Mouse (Mus musculus) embryonic facial prominence, embryonic 11.5 days (tissue): ENCODE measurements at regions not wholly inside any gene's neighbourhood (a gene's known extent, or its start where the extent isn't known, plus 50 kb on each side); places are given as distances from the start of the nearest gene placed in this dataset.

Source experiments
- ATAC-seq: fragments of 200-750 bp; cut with Nextera tagmentation; replicated peaks from 2 replicates; pipeline ENCODE4 v1.8.0; 2017; ENCODE audit warnings: low read depth; ENCODE audit not compliant: insufficient number of reproducible peaks, low FRiP score, low TSS enrichment
- DNase-seq: peaks from one replicate; pipeline ENCODE4 v3.0.0-alpha.2; 2015; ENCODE audit warnings: low spot score
- H3K27ac ChIP-seq: fragments of 300-500 bp; sonication (generic); replicated peaks from 2 replicates; pipeline ENCODE4 v1.5.1; 2014; ENCODE audit warnings: mild to moderate bottlenecking, low read depth, low read length, control low read depth
- H3K27me3 ChIP-seq: fragments of 300-500 bp; sonication (generic); 2 replicates; pipeline ENCODE4 v1.6.1; 2014; ENCODE audit warnings: mild to moderate bottlenecking, low read length, moderate library complexity, mixed read lengths; ENCODE audit not compliant: control insufficient read depth, insufficient read depth
- H3K36me3 ChIP-seq: fragments of 300-500 bp; sonication (generic); replicated peaks from 2 replicates; pipeline ENCODE4 v1.6.1; 2014; ENCODE audit warnings: low read depth, mild to moderate bottlenecking, low read length, moderate library complexity, mixed read lengths; ENCODE audit not compliant: control insufficient read depth, insufficient read depth
- H3K4me1 ChIP-seq: fragments of 300-500 bp; sonication (generic); 2 replicates; pipeline ENCODE4 v1.6.1; 2014; ENCODE audit warnings: low read length, mixed read lengths; ENCODE audit not compliant: control insufficient read depth, insufficient read depth
- H3K4me2 ChIP-seq: fragments of 300-500 bp; sonication (generic); 2 replicates; pipeline ENCODE4 v1.6.1; 2014; ENCODE audit warnings: low read depth, mild to moderate bottlenecking, control low read depth, low read length, moderate library complexity
- H3K4me3 ChIP-seq: fragments of 300-500 bp; sonication (generic); 2 replicates; pipeline ENCODE4 v1.5.1; 2014; ENCODE audit warnings: low read depth, low read length, control low read depth
- H3K9ac ChIP-seq: fragments of 300-500 bp; sonication (generic); replicated peaks from 2 replicates; pipeline ENCODE4 v1.6.1; 2014; ENCODE audit warnings: mild to moderate bottlenecking, control low read depth, low read length
- H3K9me3 ChIP-seq: fragments of 300-500 bp; sonication (generic); replicated peaks from 2 replicates; pipeline ENCODE4 v1.6.1; 2016; ENCODE audit warnings: mild to moderate bottlenecking, low read length, inconsistent platforms, mixed read lengths; ENCODE audit not compliant: control insufficient read depth
- WGBS: fragments of 180-500 bp; shearing (Covaris S2); extraction: QIAGEN DNeasy Blood & Tissue Kit; methylation state at CpG from one replicate; pipeline ENCODE4 v1.1.7; 2014; 5-methylcytosine and 5-hydroxymethylcytosine counted together

DNA sequence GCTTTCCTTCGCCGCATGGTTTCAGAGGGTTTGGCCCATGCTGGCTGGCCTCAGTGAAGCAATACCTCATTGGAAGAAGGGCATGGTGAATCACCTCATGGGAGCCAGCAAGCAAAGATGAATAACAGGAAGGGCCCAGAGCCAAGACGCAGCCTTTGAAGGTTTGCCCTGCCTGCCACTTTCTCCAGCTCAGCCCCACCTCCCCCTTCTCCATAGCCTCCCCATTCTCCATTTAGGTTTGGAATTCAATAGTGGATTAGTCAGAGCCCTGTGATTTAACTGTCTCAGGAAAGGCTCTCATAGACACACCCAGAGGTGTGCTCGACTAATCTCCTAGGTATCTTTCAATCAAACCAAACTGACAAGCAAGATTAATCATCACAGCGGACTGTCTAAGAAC is 201.0 kb downstream of the H2al1j start:
- ATAC-seq (no peak), DNase-seq (no peak)
- no peak overlapping the region for H3K4me3 ChIP-seq
- H3K36me3 ChIP-seq = no peaks in the 10 kb centered on the region
- no peak overlapping the region for H3K9ac ChIP-seq
- no peaks in the 10 kb centered on the region for H3K9me3 ChIP-seq
- H3K4me1 ChIP-seq = no peaks in the 10 kb centered on the region
- H3K27ac ChIP-seq = no peak overlapping the region
- 85% methylated on average over 5 of the region's 5 CpGs for WGBS
- H3K4me2 ChIP-seq = no peak overlapping the region
- no peaks in the 10 kb centered on the region for H3K27me3 ChIP-seq

DNA sequence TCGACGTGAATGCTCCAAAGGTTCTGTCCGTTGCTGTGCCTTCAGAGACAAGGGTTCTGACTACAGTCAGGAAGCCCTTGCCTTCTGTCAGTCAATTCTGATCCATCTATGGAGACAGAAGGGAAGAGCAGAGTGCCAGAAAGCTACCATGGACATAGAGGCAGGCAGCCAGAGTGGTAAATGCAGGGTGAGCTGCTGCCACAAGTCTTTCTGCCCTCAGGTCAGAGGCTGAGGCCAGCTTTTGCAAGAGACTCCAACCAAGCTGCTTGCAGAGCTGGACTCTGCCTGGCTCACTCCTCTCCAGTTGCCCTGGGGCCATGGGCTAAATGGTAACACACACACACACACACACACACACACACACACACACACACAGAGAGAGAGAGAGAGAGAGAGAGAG is 201.6 kb downstream of the H2al1j start:
- ATAC-seq (no peak), DNase-seq (no peak)
- 81% methylated on average over 3 of the region's 3 CpGs for WGBS
- H3K27me3 ChIP-seq = no peaks in the 10 kb centered on the region
- no peaks in the 10 kb centered on the region for H3K4me1 ChIP-seq
- H3K27ac ChIP-seq = no peak overlapping the region
- no peaks in the 10 kb centered on the region for H3K36me3 ChIP-seq
- H3K9ac ChIP-seq = no peak overlapping the region
- H3K9me3 ChIP-seq = no peaks in the 10 kb centered on the region
- no peak overlapping the region for H3K4me2 ChIP-seq
- H3K4me3 ChIP-seq = no peak overlapping the region

DNA sequence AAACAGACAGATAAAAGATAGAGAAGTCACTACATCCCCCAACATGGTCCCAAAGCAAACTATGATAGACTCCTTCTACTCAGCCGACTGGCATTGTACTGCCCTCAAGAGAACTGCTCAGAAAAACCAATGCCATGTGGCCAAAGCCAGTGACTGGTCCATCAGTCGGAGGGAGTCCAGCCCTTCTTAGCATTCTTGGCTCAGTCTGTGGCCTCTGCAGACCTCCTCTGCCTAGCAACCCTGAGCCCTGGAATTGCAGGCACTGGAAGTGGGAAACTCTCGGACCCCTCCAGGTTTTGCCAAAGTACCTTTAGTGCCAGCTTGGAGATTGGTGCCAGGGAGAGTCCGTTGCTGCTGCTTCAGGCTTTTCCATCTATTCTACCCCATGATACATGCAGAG is 205.2 kb downstream of the H2al1j start:
- no peaks in the 10 kb centered on the region for H3K4me1 ChIP-seq
- no peak for ATAC-seq
- no peak overlapping the region for H3K9ac ChIP-seq
- no peaks in the 10 kb centered on the region for H3K9me3 ChIP-seq
- H3K36me3 ChIP-seq = no peaks in the 10 kb centered on the region
- 66% methylated on average over 4 of the region's 4 CpGs for WGBS
- H3K4me2 ChIP-seq = no peak overlapping the region
- H3K27me3 ChIP-seq = no peaks in the 10 kb centered on the region
- no peak overlapping the region for H3K27ac ChIP-seq
- no peak overlapping the region for H3K4me3 ChIP-seq
- DNase-seq = no peak

DNA sequence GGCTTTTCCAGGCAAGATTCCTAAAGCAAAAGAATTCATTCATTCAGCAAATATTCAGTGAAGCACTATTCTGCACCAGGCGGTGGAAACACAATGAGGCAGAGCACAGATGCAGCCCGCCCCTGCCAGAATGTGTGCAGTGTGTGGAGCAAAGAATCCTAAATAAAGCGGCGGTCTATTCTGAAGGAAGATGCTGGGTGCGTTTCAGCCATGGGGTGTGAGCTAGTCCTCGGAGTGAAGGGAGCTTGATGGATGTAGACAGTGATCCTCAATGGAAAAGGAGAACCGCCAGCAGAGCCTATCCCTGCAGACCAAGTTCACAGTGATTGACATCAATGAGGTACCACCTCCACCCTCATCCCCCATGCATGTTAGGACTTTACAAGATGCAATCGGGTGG is 206.2 kb downstream of the H2al1j start:
- DNase-seq = no peak

DNA sequence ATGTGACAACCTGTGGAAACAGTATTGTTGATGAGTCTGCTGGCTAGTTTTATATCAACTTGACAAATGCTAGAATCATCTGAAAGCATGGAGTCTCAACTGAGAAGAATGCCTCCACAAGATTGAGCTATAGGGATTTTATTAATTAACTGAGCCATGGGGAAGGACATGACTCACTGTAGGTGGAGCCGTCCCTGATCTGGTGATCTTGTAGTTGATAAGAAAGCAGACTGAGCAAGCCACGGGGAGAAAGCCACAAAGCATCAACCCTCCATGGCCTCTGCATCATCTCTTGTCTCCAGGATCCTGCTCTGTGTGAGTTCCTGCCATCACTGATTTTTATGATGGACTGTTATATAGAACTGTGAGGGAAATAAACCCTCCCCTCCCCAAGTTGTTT is 213.4 kb downstream of the H2al1j start:
- H3K36me3 ChIP-seq = no peaks in the 10 kb centered on the region
- 73% methylated on average over 2 of the region's 2 CpGs for WGBS
- H3K27me3 ChIP-seq = no peaks in the 10 kb centered on the region

More for the DNA sequence above, 206.2 kb downstream of the H2al1j start:
- Histone ChIP-seq H3K36me3 (no peaks in the 10 kb centered on the region), H3K4me3 (no peak overlapping the region), H3K4me1 (no peaks in the 10 kb centered on the region), H3K27me3 (no peaks in the 10 kb centered on the region), H3K27ac (no peak overlapping the region), H3K9me3 (no peaks in the 10 kb centered on the region), H3K9ac (no peak overlapping the region), H3K4me2 (no peak overlapping the region)
- whole genome bisulfite sequencing = 71% methylated on average over 8 of the region's 8 CpGs
- peak; percentile 59; the same call in 1 of the 2 replicates for ATAC-seq

DNA sequence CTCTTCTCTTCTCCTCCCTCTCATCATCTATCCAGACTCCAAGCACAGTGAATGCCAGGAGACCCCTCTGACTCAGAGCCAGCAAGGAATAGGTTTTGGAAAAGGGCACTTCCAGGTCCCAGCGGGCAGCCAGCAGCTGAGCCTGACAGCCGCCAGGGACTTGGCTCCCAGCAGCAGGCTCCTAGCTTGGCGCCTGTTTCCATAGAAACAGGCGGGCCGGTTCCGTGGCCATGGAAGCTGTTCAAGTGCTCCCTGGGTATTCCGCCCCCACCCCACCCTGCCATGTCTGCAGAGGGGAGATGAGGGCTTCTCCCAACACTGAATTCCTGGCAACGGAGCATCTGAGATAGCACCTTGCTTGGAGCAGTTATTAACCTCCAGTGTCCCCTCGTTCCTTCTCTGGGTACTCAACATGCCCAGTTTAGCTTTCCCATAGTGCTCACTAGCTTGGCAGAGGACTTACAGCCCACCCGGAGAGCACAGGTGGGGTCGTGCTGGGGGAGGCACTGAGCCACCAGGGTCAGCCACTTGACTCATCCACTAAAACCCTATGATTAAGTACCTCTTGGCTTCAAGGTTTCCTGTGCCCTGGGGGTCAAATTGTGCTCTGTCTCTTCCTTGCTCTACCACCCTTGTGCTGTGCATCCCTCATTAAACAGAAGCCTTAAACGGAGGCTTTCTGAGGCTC is 222.7 kb downstream of the H2al1j start:
- no peak overlapping the region for H3K4me2 ChIP-seq
- no peak overlapping the region for H3K27ac ChIP-seq
- H3K4me3 ChIP-seq = no peak overlapping the region
- DNase-seq (peak; percentile 41), ATAC-seq (no peak)
- H3K9me3 ChIP-seq = no peaks in the 10 kb centered on the region
- WGBS = 29% methylated on average over 12 of the region's 12 CpGs
- H3K27me3 ChIP-seq = peaks cover 2% of the 10 kb centered on the region; the same call in 1 of the 2 replicates
- no peaks in the 10 kb centered on the region for H3K4me1 ChIP-seq
- no peak overlapping the region for H3K9ac ChIP-seq
- H3K36me3 ChIP-seq = no peaks in the 10 kb centered on the region

More for the DNA sequence above, 213.4 kb downstream of the H2al1j start:
- ATAC-seq (no peak), DNase-seq (no peak)
- no peak overlapping the region for H3K4me3 ChIP-seq
- no peak overlapping the region for H3K27ac ChIP-seq
- H3K4me2 ChIP-seq = no peak overlapping the region
- H3K9me3 ChIP-seq = no peaks in the 10 kb centered on the region
- H3K9ac ChIP-seq = no peak overlapping the region
- no peaks in the 10 kb centered on the region for H3K4me1 ChIP-seq

DNA sequence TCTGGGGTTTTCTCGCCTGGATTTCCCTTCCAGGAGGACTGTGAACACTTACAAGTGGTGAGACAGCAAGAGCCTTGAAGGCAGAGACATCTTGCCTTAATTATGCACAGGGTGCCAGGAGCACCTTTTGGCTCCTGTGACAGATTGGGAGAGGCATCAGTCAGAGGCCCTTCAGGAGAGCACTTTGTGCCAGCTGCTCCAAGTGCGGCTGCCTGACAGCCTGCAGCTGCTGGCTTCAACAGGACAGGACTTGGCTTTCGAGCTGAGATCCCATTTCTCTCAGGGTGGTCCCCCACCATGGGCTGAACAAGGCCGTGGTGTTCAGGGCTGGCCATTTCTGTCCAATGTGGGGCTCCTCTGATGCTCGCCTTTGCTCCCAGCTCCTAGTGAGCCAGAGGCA is 224.6 kb downstream of the H2al1j start:
- no peak overlapping the region for H3K9ac ChIP-seq
- H3K27ac ChIP-seq = no peak overlapping the region
- DNase-seq (no peak), ATAC-seq (no peak)
- no peaks in the 10 kb centered on the region for H3K4me1 ChIP-seq
- WGBS = 51% methylated on average over 5 of the region's 5 CpGs
- peaks cover 2% of the 10 kb centered on the region; the same call in 1 of the 2 replicates for H3K27me3 ChIP-seq
- H3K4me3 ChIP-seq = no peak overlapping the region
- no peak overlapping the region for H3K4me2 ChIP-seq
- H3K36me3 ChIP-seq = no peaks in the 10 kb centered on the region
- H3K9me3 ChIP-seq = no peaks in the 10 kb centered on the region

- Histone ChIP-seq H3K9ac (no peak overlapping the region), H3K9me3 (no peaks in the 10 kb centered on the region), H3K27me3 (peaks cover 2% of the 10 kb centered on the region; the same call in 1 of the 2 replicates), H3K4me2 (no peak overlapping the region), H3K27ac (no peak overlapping the region), H3K4me3 (no peak overlapping the region), H3K4me1 (no peaks in the 10 kb centered on the region), H3K36me3 (no peaks in the 10 kb centered on the region)
- 87% methylated on average over 7 of the region's 7 CpGs for WGBS
- DNase-seq (no peak), ATAC-seq (no peak)
Measured at GRCm38 (mm10) chrX:11555035-11555570, 227.5 kb downstream of the H2al1j start.
